Mouse (Mus musculus) left cerebral cortex, adult 6 months (tissue): ENCODE measurements around the gene Cst11. TPM values are rescaled to one million over a fixed set of nuclear protein-coding genes. Genes with fewer than 3 reads are reported as not detected.

Experiments
- long read RNA-seq, 2 experiments: library from polyadenylated mRNA; unstranded; transcript quantifications; one replicate each; pipeline ENCODE4 v2.0.0; 2019 to 2020
- polyA plus RNA-seq: library from polyadenylated mRNA; unstranded; fragments of <200 nt; fragmentation: Nextera tagmentation; gene quantifications from 2 replicates; pipeline ENCODE4 v1.2.3, GENCODE M21; 2021

Gene Cst11
- polyA plus RNA-seq: 0.37 TPM in 1 of 2 replicates, not detected in the other
- long read RNA-seq, experiment 1: 0 reads
- long read RNA-seq, experiment 2: 0 reads

GRCm38 (mm10) chr2:148771397-148771796 lies at the start of gene Cst11:
Cst11 (minus strand) TSS chr2:148771497.

GRCm38 (mm10) chr2:148819909-148820308 lies 48.6 kb upstream of the Cst11 start, which contains the start of gene Cst13:
Cst13 (plus strand) TSS chr2:148820081.

GRCm38 (mm10) chr2:148798485-148798884 lies 27.2 kb upstream of the Cst11 start, which contains the start of gene Cst8:
Cst8 (plus strand) TSS chr2:148798785.

GRCm38 (mm10) chr2:148789142-148789541 lies 17.8 kb upstream of the Cst11 start, which contains the start of gene Cst12:
Cst12 (plus strand) TSS chr2:148789361.

GRCm38 (mm10) chr2:148781709-148782108 lies 10.4 kb upstream of the Cst11 start, which contains the start of gene 8030411F24Rik:
8030411F24Rik (plus strand) TSS chr2:148782009.

GRCm38 (mm10) chr2:148750058-148750457 lies 21.2 kb downstream of the Cst11 start, which contains the start of gene Cstl1:
Cstl1 (plus strand) TSS chr2:148750358.

GRCm38 (mm10) chr2:148732327-148733000 lies 38.8 kb downstream of the Cst11 start, which contains the start of gene Napb:
Napb (minus strand) TSS chr2:148732467.

Other genes with a start within 250 kb of the Cst11 start
- 28.3 and 34.6 TPM in 2 replicates for gene Nxt1, start 98.9 kb downstream of the Cst11 start, polyA plus RNA-seq
- 13.6 and 14.7 TPM in 2 replicates for gene Gzf1, start 90.5 kb downstream of the Cst11 start, polyA plus RNA-seq
- gene Napb, start 39.0 kb downstream of the Cst11 start, polyA plus RNA-seq: 159 and 210 TPM in 2 replicates
- gene Cstl1, start 21.1 kb downstream of the Cst11 start, polyA plus RNA-seq: not detected in 2 replicates
- gene 8030411F24Rik, start 10.5 kb upstream of the Cst11 start, polyA plus RNA-seq: not detected in 2 replicates
- gene Cst12, start 17.9 kb upstream of the Cst11 start, polyA plus RNA-seq: not detected in 2 replicates
- not detected in 2 replicates for gene Cst8, start 27.3 kb upstream of the Cst11 start, polyA plus RNA-seq
- gene Cst13, start 48.6 kb upstream of the Cst11 start, polyA plus RNA-seq: not detected in 2 replicates
- gene Cst9, start 63.6 kb upstream of the Cst11 start, polyA plus RNA-seq: not detected in 2 replicates
- gene 9230104L09Rik, start 93.5 kb upstream of the Cst11 start, polyA plus RNA-seq: 0.19 TPM in 1 of 2 replicates, not detected in the other
- 10,036 and 13,475 TPM in 2 replicates for gene Cst3, start 104.2 kb upstream of the Cst11 start, polyA plus RNA-seq
- not detected in 2 replicates for gene Gm1330, start 231.8 kb upstream of the Cst11 start, polyA plus RNA-seq
- not detected in 2 replicates for gene Gm10750, start 245.7 kb upstream of the Cst11 start, polyA plus RNA-seq